Mouse (Mus musculus) erythroblast, embryonic 14.5 days (primary cell): ENCODE results near the gene Selplg.
"Not testable (repeated sequence)": the region's sequence is repeated elsewhere in the genome, so short reads cannot be mapped to it uniquely, and the experiment has no call there.

ENCODE experiments used
- GATA1 ChIP-seq: IDR thresholded peaks from 2 replicates; pipeline ENCODE4 v1.6.1; 2012; ENCODE audit warnings: low read length, inconsistent platforms, mixed read lengths
- TAL1 ChIP-seq: IDR thresholded peaks from 3 replicates; pipeline ENCODE4 v1.6.1; 2012; ENCODE audit warnings: low read length, inconsistent platforms, mixed read lengths

DNA sequence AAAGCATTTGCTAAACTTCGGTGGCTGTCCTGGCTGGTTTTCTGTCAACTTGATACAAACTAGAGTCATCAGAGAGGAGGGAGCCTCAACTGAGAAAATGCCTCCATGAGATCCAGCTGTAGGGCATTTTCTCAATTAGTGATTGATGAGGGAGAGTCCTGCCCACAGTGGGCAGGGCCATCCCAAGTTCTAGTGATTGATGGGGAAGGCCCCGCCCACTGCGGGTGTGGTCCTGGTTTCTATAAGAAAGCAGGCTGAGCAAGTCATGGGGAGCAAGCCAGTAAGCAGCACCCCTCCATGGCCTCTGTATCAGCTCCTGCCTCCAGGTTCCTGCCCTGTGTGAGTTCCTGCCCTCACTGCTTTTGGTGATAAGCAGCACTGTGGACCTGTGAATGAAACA is 48.3 kb downstream of the Selplg start:
- not testable (repeated sequence) for TF ChIP-seq GATA1, TAL1
